Mouse (Mus musculus): ENCODE results near the gene Nol8.
A peak's percentile ranks its signal among the peaks of the same experiment; 100 is the strongest.

Gene Nol8

GRCm38 (mm10) chr13:49652481-49653179 is at the start of gene Nol8, which contains the start of gene Cenpp:
Nol8 (plus strand) TSS chr13:49653078.
Cenpp (minus strand) TSS chr13:49652785.
- peak; percentile 99 for DNase-seq (ENCODE audit: low read depth)

GRCm38 (mm10) chr13:49603603-49604002 is 49.3 kb upstream of the Nol8 start:
- no peak for DNase-seq (ENCODE audit: low read depth)

- peak; percentile 88 for DNase-seq (ENCODE audit: low read depth)
Observed at GRCm38 (mm10) chr13:49607714-49608113, 45.2 kb upstream of the Nol8 start, which contains the start of gene Ogn. Ogn (plus strand) TSS chr13:49608046.

GRCm38 (mm10) chr13:49608589-49609322 is 44.1 kb upstream of the Nol8 start:
- peak; percentile 27 for DNase-seq (ENCODE audit: low read depth)

- no peak for DNase-seq (ENCODE audit: low read depth)
Observed at GRCm38 (mm10) chr13:49617021-49617420, 35.9 kb upstream of the Nol8 start.

GRCm38 (mm10) chr13:49618365-49618764 is 34.5 kb upstream of the Nol8 start:
- DNase-seq (ENCODE audit: low read depth): no peak

- peak; percentile 64 for DNase-seq (ENCODE audit: low read depth)
Observed at GRCm38 (mm10) chr13:49623216-49623615, 29.7 kb upstream of the Nol8 start.

- no peak for DNase-seq (ENCODE audit: low read depth)
Observed at GRCm38 (mm10) chr13:49628167-49628566, 24.7 kb upstream of the Nol8 start.

GRCm38 (mm10) chr13:49629076-49629475 is 23.8 kb upstream of the Nol8 start:
- DNase-seq (ENCODE audit: low read depth): peak; percentile 62

GRCm38 (mm10) chr13:49639965-49640364 is 12.9 kb upstream of the Nol8 start:
- DNase-seq (ENCODE audit: low read depth): no peak

- peak; percentile 37 for DNase-seq (ENCODE audit: low read depth)
Observed at GRCm38 (mm10) chr13:49642650-49643049, 10.2 kb upstream of the Nol8 start.

- peak; percentile 32 for DNase-seq (ENCODE audit: low read depth)
Observed at GRCm38 (mm10) chr13:49643669-49644362, 9.1 kb upstream of the Nol8 start.

- DNase-seq (ENCODE audit: low read depth): peak; percentile 80
Observed at GRCm38 (mm10) chr13:49644731-49645529, 7.9 kb upstream of the Nol8 start.

GRCm38 (mm10) chr13:49646019-49646418 is 6.9 kb upstream of the Nol8 start:
- DNase-seq (ENCODE audit: low read depth): no peak

- peak; percentile 60 for DNase-seq (ENCODE audit: low read depth)
Observed at GRCm38 (mm10) chr13:49651136-49651535, 1.7 kb upstream of the Nol8 start.

GRCm38 (mm10) chr13:49651781-49652351 is 1.0 kb upstream of the Nol8 start:
- DNase-seq (ENCODE audit: low read depth): no peak

- no peak for DNase-seq (ENCODE audit: low read depth)
Observed at GRCm38 (mm10) chr13:49653180-49653541, 283 bp downstream of the Nol8 start.

GRCm38 (mm10) chr13:49677793-49678192 is 24.9 kb downstream of the Nol8 start:
- DNase-seq (ENCODE audit: low read depth): no peak

- peak; percentile 97 for DNase-seq (ENCODE audit: low read depth)
Observed at GRCm38 (mm10) chr13:49681351-49682232, 28.7 kb downstream of the Nol8 start, which contains the start of gene Iars. Iars (plus strand) TSS chr13:49682100.

GRCm38 (mm10) chr13:49682233-49682846 is 29.5 kb downstream of the Nol8 start:
- no peak for DNase-seq (ENCODE audit: low read depth)
